Comparison of ENCODE assay signal across 10 mouse cellular contexts in the genomic region with DNA sequence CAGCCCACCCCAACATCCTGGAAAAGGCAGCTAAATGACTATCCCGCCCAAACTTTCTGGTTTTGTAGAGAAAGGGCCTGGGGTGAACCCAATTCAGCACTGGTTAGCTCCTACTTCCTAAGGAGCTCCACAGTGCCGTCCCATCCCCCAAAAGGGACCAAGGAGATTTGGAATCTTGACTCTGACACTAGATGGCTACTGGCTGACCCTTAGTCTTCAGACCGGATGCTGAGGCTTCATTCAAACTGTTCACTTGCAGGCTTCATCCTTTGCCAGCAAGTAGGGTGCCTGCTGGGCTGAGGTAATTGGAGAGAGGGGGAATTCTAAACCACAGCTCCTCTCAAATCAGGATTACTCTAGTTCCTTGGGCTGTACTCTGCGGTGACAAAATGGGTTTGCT. TPM values are rescaled to one million over a fixed set of nuclear protein-coding genes. Genes with fewer than 3 reads are reported as not detected.
DNase-seq lines count a peak whose midpoint lies in the region; ATAC-seq and TF ChIP-seq lines count a peak whose summit lies in the region.
"Had no signal": no experiment of that assay in that cellular context is flagged by ENCODE, and none has a peak within 500 bp of the region (broad histone marks: within the 10 kb centered on the region; RNA-seq: fewer than 3 reads in every experiment).

No protein-coding gene starts in this region.

- peaks cover 26% of the 10 kb centered on the region for H3K27me3 ChIP-seq in stomach, embryonic 14.5 days (ENCODE audit: control insufficient read depth, insufficient read depth, low read length)
- H3K27me3 ChIP-seq in stomach, postnatal 0 days (ENCODE audit: control insufficient read depth, insufficient read depth, low read length): peaks cover 10% of the 10 kb centered on the region; the same call in 1 of the 2 replicates
- H3K27me3 ChIP-seq in forebrain, embryonic 12.5 days: peaks cover 73% of the 10 kb centered on the region
- peaks cover 46% of the 10 kb centered on the region for H3K27me3 ChIP-seq in midbrain, embryonic 10.5 days (ENCODE audit: low read depth, poor library complexity, severe bottlenecking)
- no peaks in the 10 kb centered on the region for H3K27me3 ChIP-seq in kidney, adult 2 months (replicated peaks; ENCODE audit: control insufficient read depth, insufficient read depth, low read length)

- no peak overlapping the region for H3K9ac ChIP-seq in stomach, embryonic 14.5 days (replicated peaks; ENCODE audit: low read depth, low read length)
- no peak overlapping the region for H3K9ac ChIP-seq in stomach, postnatal 0 days (ENCODE audit: low read length)
- H3K9ac ChIP-seq in forebrain, embryonic 12.5 days: no peak overlapping the region
- H3K9ac ChIP-seq: heart, embryonic 15.5 days had no signal

- TF ChIP-seq CTCF in stomach, postnatal 0 days (IDR thresholded peaks at IDR 0.05; ENCODE audit: low read depth): no peak
- no peak for TF ChIP-seq CTCF in kidney, adult 2 months (conservative IDR thresholded peaks at IDR 0.05; ENCODE audit: insufficient read depth, insufficient read length, low read depth, low read length)

- H3K4me2 ChIP-seq in stomach, embryonic 14.5 days (replicated peaks; ENCODE audit: low read depth, low read length): no peak overlapping the region
- H3K4me2 ChIP-seq in stomach, postnatal 0 days (replicated peaks; ENCODE audit: low read depth): no peak overlapping the region
- peak overlapping the region; percentile 81 for H3K4me2 ChIP-seq in forebrain, embryonic 12.5 days
- H3K4me2 ChIP-seq: heart, embryonic 15.5 days had no signal

- no peak for DNase-seq in stomach, postnatal 0 days (ENCODE audit: low spot score)
- no peak for DNase-seq in midbrain, embryonic 10.5 days (ENCODE audit: low spot score)
- DNase-seq in adrenal gland, postnatal 10 days: no peak
- no peak for DNase-seq in gastrocnemius, postnatal 14 days
- no peak for DNase-seq in kidney, adult 2 months

- 18% methylated on average over 4 of the region's 4 CpGs for WGBS in stomach, embryonic 14.5 days
- 13% methylated on average over 4 of the region's 4 CpGs for WGBS in stomach, postnatal 0 days
- 6% methylated on average over 4 of the region's 4 CpGs for WGBS in forebrain, embryonic 12.5 days
- 14% methylated on average over 4 of the region's 4 CpGs for WGBS in midbrain, embryonic 10.5 days
- WGBS in kidney, adult 2 months: 19% methylated on average over 4 of the region's 4 CpGs

- ATAC-seq in stomach, embryonic 14.5 days (ENCODE audit: insufficient number of reproducible peaks, insufficient read depth, low FRiP score, low read depth): no peak
- ATAC-seq in stomach, postnatal 0 days (ENCODE audit: low FRiP score, low TSS enrichment): no peak
- no peak for ATAC-seq in forebrain, embryonic 12.5 days (ENCODE audit: low FRiP score)

- H3K4me3 ChIP-seq in stomach, embryonic 14.5 days (ENCODE audit: low read depth, low read length): 0 out of 2 replicates have a peak overlapping the region, but pooled peaks have one; percentile 40
- H3K4me3 ChIP-seq in stomach, postnatal 0 days (ENCODE audit: low read depth, low read length): no peak overlapping the region
- peak overlapping the region; percentile 61 for H3K4me3 ChIP-seq in forebrain, embryonic 12.5 days (replicated peaks)
- peak overlapping the region; percentile 71 for H3K4me3 ChIP-seq in midbrain, embryonic 10.5 days
- no peak overlapping the region for H3K4me3 ChIP-seq in kidney, adult 2 months (ENCODE audit: insufficient read depth, low read depth, low read length)

- H3K27ac ChIP-seq in stomach, embryonic 14.5 days (ENCODE audit: low read length): no peak overlapping the region
- no peak overlapping the region for H3K27ac ChIP-seq in stomach, postnatal 0 days (replicated peaks)
- H3K27ac ChIP-seq in forebrain, embryonic 12.5 days: no peak overlapping the region
- H3K27ac ChIP-seq in midbrain, embryonic 10.5 days (replicated peaks): no peak overlapping the region
- no peak overlapping the region for H3K27ac ChIP-seq in kidney, adult 2 months (ENCODE audit: insufficient read depth, low read depth, low read length)
- H3K27ac ChIP-seq: heart, embryonic 15.5 days had no signal

- TF ChIP-seq EP300 in stomach, postnatal 0 days (optimal IDR thresholded peaks at IDR 0.05): no peak

- intact Hi-C loops in gastrocnemius, postnatal 14 days (cut with DNase I; ENCODE audit: low total_unique reads): no loop called here

- H3K36me3 ChIP-seq in stomach, embryonic 14.5 days (ENCODE audit: control insufficient read depth, insufficient read depth, low read length): no peaks in the 10 kb centered on the region
- H3K36me3 ChIP-seq in stomach, postnatal 0 days (ENCODE audit: control insufficient read depth, insufficient read depth, low read length): no peaks in the 10 kb centered on the region
- H3K36me3 ChIP-seq in forebrain, embryonic 12.5 days (replicated peaks): no peaks in the 10 kb centered on the region
- no peaks in the 10 kb centered on the region for H3K36me3 ChIP-seq in midbrain, embryonic 10.5 days
- H3K36me3 ChIP-seq in kidney, adult 2 months (ENCODE audit: control insufficient read depth, insufficient read depth, low read length): no peaks in the 10 kb centered on the region
- H3K36me3 ChIP-seq: heart, embryonic 15.5 days had no signal

- H3K4me1 ChIP-seq in stomach, embryonic 14.5 days (ENCODE audit: control insufficient read depth, insufficient read depth, low read length): peaks cover 4% of the 10 kb centered on the region; the same call in 1 of the 2 replicates
- no peaks in the 10 kb centered on the region; the same call in 1 of the 2 replicates for H3K4me1 ChIP-seq in stomach, postnatal 0 days (replicated peaks; ENCODE audit: control insufficient read depth, insufficient read depth)
- peaks cover 31% of the 10 kb centered on the region for H3K4me1 ChIP-seq in forebrain, embryonic 12.5 days
- peaks cover 32% of the 10 kb centered on the region for H3K4me1 ChIP-seq in midbrain, embryonic 10.5 days
- H3K4me1 ChIP-seq in kidney, adult 2 months (ENCODE audit: control insufficient read depth, insufficient read depth, low read length): no peaks in the 10 kb centered on the region

- no peak for TF ChIP-seq POLR2A in kidney, adult 2 months (IDR thresholded peaks at IDR 0.05; ENCODE audit: low read depth, low read length)

- no peaks in the 10 kb centered on the region for H3K9me3 ChIP-seq in stomach, embryonic 14.5 days (ENCODE audit: control insufficient read depth, low read depth, low read length)
- H3K9me3 ChIP-seq in stomach, postnatal 0 days (ENCODE audit: control insufficient read depth, low read length): no peaks in the 10 kb centered on the region
- no peaks in the 10 kb centered on the region for H3K9me3 ChIP-seq in forebrain, embryonic 12.5 days
- H3K9me3 ChIP-seq in midbrain, embryonic 10.5 days (replicated peaks): no peaks in the 10 kb centered on the region
- H3K9me3 ChIP-seq: heart, embryonic 15.5 days had no signal

RNA-seq across cellular contexts. Expression of a gene that starts 1.3 kb away (rescaled TPM):
- polyA plus RNA-seq in stomach, embryonic 14.5 days (2014; fragmentation: Nextera tagmentation; extraction: Ambion mirVana): 0.13 TPM in 1 of 2 replicates, not detected in the other
- 0.04 TPM in 1 of 2 replicates, not detected in the other for polyA plus RNA-seq in stomach, postnatal 0 days (2015; fragmentation: Nextera tagmentation; extraction: Ambion mirVana)
- 0.95 and 1.2 TPM in 2 replicates for polyA plus RNA-seq in forebrain, embryonic 12.5 days (2016; fragmentation: Nextera tagmentation; extraction: Ambion mirVana)
- 0.21 and 0.68 TPM in 2 replicates for polyA plus RNA-seq in midbrain, embryonic 10.5 days (2016; fragmentation: Nextera tagmentation; extraction: Ambion mirVana)
- total RNA-seq in adrenal gland, postnatal 10 days (2021): 1 to 10 TPM; 1.3 to 1.5 TPM
- total RNA-seq in gastrocnemius, postnatal 14 days (2021): under 1 TPM in 1 of 2 experiments, not detected in 1; 0.37 TPM
- polyA plus RNA-seq in kidney, adult 2 months (2012; rRNA removed): not detected in 2 replicates
- polyA plus RNA-seq: heart, embryonic 15.5 days; limb, embryonic 11.5 days; lung, embryonic 16.5 days had no signal

RNA-seq across cellular contexts. Expression of a gene that starts 17.7 kb away (rescaled TPM):
- polyA plus RNA-seq in stomach, embryonic 14.5 days (2014; fragmentation: Nextera tagmentation; extraction: Ambion mirVana): 59.3 and 59.7 TPM in 2 replicates
- 66.0 and 66.8 TPM in 2 replicates for polyA plus RNA-seq in stomach, postnatal 0 days (2015; fragmentation: Nextera tagmentation; extraction: Ambion mirVana)
- 109 and 119 TPM in 2 replicates for polyA plus RNA-seq in forebrain, embryonic 12.5 days (2016; fragmentation: Nextera tagmentation; extraction: Ambion mirVana)
- 108 and 111 TPM in 2 replicates for polyA plus RNA-seq in midbrain, embryonic 10.5 days (2016; fragmentation: Nextera tagmentation; extraction: Ambion mirVana)
- 10 to 100 TPM; 88.4 to 94.3 TPM for total RNA-seq in adrenal gland, postnatal 10 days (2021)
- total RNA-seq in gastrocnemius, postnatal 14 days (2021): 10 to 100 TPM; 56.8 to 65.5 TPM
- 55.7 and 68.4 TPM in 2 replicates for polyA plus RNA-seq in kidney, adult 2 months (2012; rRNA removed)

RNA-seq across cellular contexts. Expression of a gene that starts 32.8 kb away (rescaled TPM):
- polyA plus RNA-seq in stomach, embryonic 14.5 days (2014; fragmentation: Nextera tagmentation; extraction: Ambion mirVana): 1.7 and 2.3 TPM in 2 replicates
- 1.1 and 1.2 TPM in 2 replicates for polyA plus RNA-seq in stomach, postnatal 0 days (2015; fragmentation: Nextera tagmentation; extraction: Ambion mirVana)
- 1.4 and 1.7 TPM in 2 replicates for polyA plus RNA-seq in forebrain, embryonic 12.5 days (2016; fragmentation: Nextera tagmentation; extraction: Ambion mirVana)
- 1.1 and 1.2 TPM in 2 replicates for polyA plus RNA-seq in midbrain, embryonic 10.5 days (2016; fragmentation: Nextera tagmentation; extraction: Ambion mirVana)
- total RNA-seq in adrenal gland, postnatal 10 days (2021): 10 to 100 TPM; 15.8 to 23.7 TPM
- total RNA-seq in gastrocnemius, postnatal 14 days (2021): 1 to 10 TPM; 5.9 to 9.1 TPM
- 23.0 and 25.1 TPM in 2 replicates for polyA plus RNA-seq in kidney, adult 2 months (2012; rRNA removed)

Comparison
In these comparisons a context has a peak if more than half of its experiments do, and no peak if none do; other contexts are left out.
1. H3K4me3 ChIP-seq: peak in stomach, embryonic 14.5 days (single experiment), forebrain, embryonic 12.5 days (single experiment) and midbrain, embryonic 10.5 days (single experiment); none in stomach, postnatal 0 days (single experiment) and kidney, adult 2 months (single experiment).